In the genomic region with DNA sequence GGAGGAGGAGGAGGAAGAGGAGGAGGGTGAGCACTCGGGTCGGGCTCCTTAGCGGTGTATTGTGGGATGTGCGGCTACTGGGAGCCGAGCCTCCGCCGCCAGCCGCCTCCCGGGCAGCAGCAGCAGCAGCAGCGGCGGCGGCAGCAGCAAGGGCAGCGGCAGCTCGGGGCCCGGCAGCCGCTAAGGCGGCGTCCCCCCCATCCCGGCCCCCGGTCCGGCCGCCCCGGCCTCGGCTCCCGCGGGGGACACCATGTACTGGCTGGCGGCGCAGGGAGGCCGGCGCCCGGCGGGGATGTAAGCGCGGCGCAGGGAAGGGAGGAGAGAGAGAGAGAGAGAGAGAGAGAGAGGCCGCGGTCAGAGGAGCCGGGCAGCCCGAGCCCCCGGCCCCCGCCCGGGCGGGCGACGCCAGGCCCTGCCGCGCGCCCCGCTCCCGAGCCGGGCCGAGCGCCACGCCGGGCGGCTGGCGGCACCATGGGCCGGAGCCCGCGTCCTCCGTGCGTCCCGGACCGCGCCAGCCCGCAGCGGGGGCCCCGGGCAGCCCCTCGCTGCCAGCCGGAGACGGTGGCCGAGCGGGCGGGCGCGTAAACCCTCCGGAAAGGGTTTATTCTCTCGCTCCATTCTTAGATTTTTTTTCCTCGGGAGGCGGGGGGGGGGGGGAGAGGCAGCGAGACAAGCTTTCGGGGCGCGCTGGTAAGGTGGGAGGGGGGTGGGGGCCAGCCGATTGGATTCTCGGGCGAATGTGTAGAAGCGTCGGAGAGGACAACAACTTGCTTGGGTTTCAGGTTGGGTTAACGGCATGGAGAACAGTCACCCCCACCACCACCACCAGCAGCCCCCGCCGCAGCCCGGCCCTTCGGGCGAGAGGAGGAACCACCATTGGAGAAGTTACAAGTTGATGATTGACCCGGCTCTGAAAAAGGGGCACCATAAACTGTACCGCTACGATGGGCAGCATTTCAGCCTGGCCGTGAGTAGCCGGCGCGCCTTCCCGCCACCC, we compare ENCODE assay signal across 8 mouse cellular contexts. TPM values are rescaled to one million over a fixed set of nuclear protein-coding genes. Genes with fewer than 3 reads are reported as not detected.
DNase-seq lines count a peak whose midpoint lies in the region; ATAC-seq and TF ChIP-seq lines count a peak whose summit lies in the region.

A gene (plus strand): TSS at position 33 of the 997 bp plus-strand sequence.

- peak within 1 kb of the TSS; percentile 100 for H3K9ac ChIP-seq in forebrain, embryonic 13.5 days
- peak within 1 kb of the TSS; percentile 100 for H3K9ac ChIP-seq in hindbrain, embryonic 12.5 days
- peak within 1 kb of the TSS; percentile 100 for H3K9ac ChIP-seq in midbrain, embryonic 12.5 days (replicated peaks)

- H3K27ac ChIP-seq in left cerebral cortex, adult 2 months: peak within 1 kb of the TSS; percentile 100
- peak within 1 kb of the TSS; percentile 100 for H3K27ac ChIP-seq in forebrain, embryonic 13.5 days
- H3K27ac ChIP-seq in hindbrain, embryonic 12.5 days: peak within 1 kb of the TSS; percentile 100
- peak within 1 kb of the TSS; percentile 100 for H3K27ac ChIP-seq in midbrain, embryonic 12.5 days (replicated peaks)

- H3K9me3 ChIP-seq in forebrain, embryonic 13.5 days (replicated peaks): no peaks in the 10 kb centered on the region
- no peaks in the 10 kb centered on the region for H3K9me3 ChIP-seq in hindbrain, embryonic 12.5 days (replicated peaks)
- no peaks in the 10 kb centered on the region for H3K9me3 ChIP-seq in midbrain, embryonic 12.5 days

- peaks cover 40% of the 10 kb centered on the region for H3K4me1 ChIP-seq in forebrain, embryonic 13.5 days
- H3K4me1 ChIP-seq in hindbrain, embryonic 12.5 days: peaks cover 41% of the 10 kb centered on the region
- H3K4me1 ChIP-seq in midbrain, embryonic 12.5 days: peaks cover 41% of the 10 kb centered on the region

- peak within 1 kb of the TSS; percentile 70 for H3K4me3 ChIP-seq in left cerebral cortex, adult 2 months
- H3K4me3 ChIP-seq in forebrain, embryonic 13.5 days: peak within 1 kb of the TSS; percentile 94
- peak within 1 kb of the TSS; percentile 98 for H3K4me3 ChIP-seq in hindbrain, embryonic 12.5 days
- peak within 1 kb of the TSS; percentile 98 for H3K4me3 ChIP-seq in midbrain, embryonic 12.5 days

- ATAC-seq in forebrain, embryonic 13.5 days: peak; percentile 20
- ATAC-seq in hindbrain, embryonic 12.5 days (ENCODE audit: low FRiP score): 0 out of 2 replicates have a peak, but pooled peaks have one; percentile 14
- peak; percentile 24 for ATAC-seq in midbrain, embryonic 12.5 days (ENCODE audit: low FRiP score, low read depth)

- WGBS in forebrain, embryonic 13.5 days: under 1% methylated on average over 75 of the region's 103 CpGs
- WGBS in hindbrain, embryonic 12.5 days: under 1% methylated on average over 76 of the region's 103 CpGs
- under 1% methylated on average over 74 of the region's 103 CpGs for WGBS in midbrain, embryonic 12.5 days

- H3K27me3 ChIP-seq in forebrain, embryonic 13.5 days: no peaks in the 10 kb centered on the region
- H3K27me3 ChIP-seq in hindbrain, embryonic 12.5 days: no peaks in the 10 kb centered on the region
- no peaks in the 10 kb centered on the region for H3K27me3 ChIP-seq in midbrain, embryonic 12.5 days

- intact Hi-C loops in left cerebral cortex, adult 2 months (cut with DNase I): no loop called here
- intact Hi-C loops in left cerebral cortex, postnatal 25 days (cut with DNase I): no loop called here

- peak; percentile 2; the same call in 1 of the 2 replicates for TF ChIP-seq CTCF in left cerebral cortex, adult 2 months (IDR thresholded peaks at IDR 0.05)

- H3K36me3 ChIP-seq in forebrain, embryonic 13.5 days (ENCODE audit: poor library complexity, severe bottlenecking): peaks cover 22% of the 10 kb centered on the region
- H3K36me3 ChIP-seq in hindbrain, embryonic 12.5 days: peaks cover 14% of the 10 kb centered on the region
- peaks cover 17% of the 10 kb centered on the region for H3K36me3 ChIP-seq in midbrain, embryonic 12.5 days

- DNase-seq in left cerebral cortex, adult 2 months (ENCODE audit: extremely low spot score in 1 of 2, low spot score in 2 of 2): peak; percentile 52 to 60
- no peak for DNase-seq in left cerebral cortex, adult 9 months (ENCODE audit: low spot score in 2 of 2)
- DNase-seq in adrenal gland, postnatal 36 days: peak; percentile 65 to 71
- peak; percentile 52 to 66 for DNase-seq in left cerebral cortex, postnatal 25 days (ENCODE audit: low spot score in 2 of 2)
- peak; percentile 67 to 75 for DNase-seq in thymus, adult 18-20 months

- H3K4me2 ChIP-seq in forebrain, embryonic 13.5 days: peak within 1 kb of the TSS; percentile 100
- H3K4me2 ChIP-seq in hindbrain, embryonic 12.5 days (replicated peaks): peak within 1 kb of the TSS; percentile 100
- H3K4me2 ChIP-seq in midbrain, embryonic 12.5 days (replicated peaks): peak within 1 kb of the TSS; percentile 100

RNA-seq across cellular contexts. Expression of the gene that starts here (rescaled TPM):
- 10 to 100 TPM; 32.4 to 42.2 TPM for total RNA-seq in left cerebral cortex, adult 2 months (2021)
- total RNA-seq in adrenal gland, postnatal 36 days (2021): 10 to 100 TPM; 24.9 to 26.0 TPM
- 13.4 and 13.9 TPM in 2 replicates for polyA plus RNA-seq in forebrain, embryonic 13.5 days (2015; fragmentation: Nextera tagmentation; extraction: Ambion mirVana)
- 13.8 and 14.3 TPM in 2 replicates for polyA plus RNA-seq in hindbrain, embryonic 12.5 days (2016; fragmentation: Nextera tagmentation; extraction: Ambion mirVana)
- total RNA-seq in left cerebral cortex, postnatal 25 days (2021): 10 to 100 TPM; 27.0 to 32.1 TPM
- polyA plus RNA-seq in midbrain, embryonic 12.5 days (2016; fragmentation: Nextera tagmentation; extraction: Ambion mirVana): 13.1 and 13.2 TPM in 2 replicates

Comparison
In these comparisons a context has a peak if more than half of its experiments do, and no peak if none do; other contexts are left out.
1. DNase-seq: peak in left cerebral cortex, adult 2 months (2 of 2), adrenal gland, postnatal 36 days (2 of 2), left cerebral cortex, postnatal 25 days (2 of 2) and thymus, adult 18-20 months (2 of 2); none in left cerebral cortex, adult 9 months (0 of 2).
2. Peak in every context shown above with its lines, with median percentiles within 50 percentile points of each other: H3K27ac ChIP-seq, H3K4me3 ChIP-seq, ATAC-seq, H3K4me2 ChIP-seq and H3K9ac ChIP-seq.